Mouse (Mus musculus) forebrain, postnatal 0 days (tissue): ENCODE data around the gene Tnfsfm13. TPM values are rescaled to one million over a fixed set of nuclear protein-coding genes. Genes with fewer than 3 reads are reported as not detected.

Experiments
- ATAC-seq: fragments of 200-750 bp; cut with Nextera tagmentation; 2 replicates; pipeline ENCODE4 v1.8.0; 2017; ENCODE audit warnings: mild to moderate bottlenecking, moderate library complexity
- DNase-seq: peaks from one replicate; pipeline ENCODE4 v3.0.0-alpha.2; 2015
- H3K27ac ChIP-seq: fragments of 300-500 bp; sonication (generic); 2 replicates; pipeline ENCODE4 v1.5.1; 2014; ENCODE audit warnings: low read depth, mild to moderate bottlenecking, antibody characterized with exemption, low read length, moderate library complexity, mixed read lengths
- H3K27me3 ChIP-seq: fragments of 300-500 bp; sonication (generic); 2 replicates; pipeline ENCODE4 v1.6.1; 2014; ENCODE audit warnings: mild to moderate bottlenecking, low read length, mixed read lengths; ENCODE audit not compliant: insufficient read depth
- H3K36me3 ChIP-seq: fragments of 300-500 bp; sonication (generic); 2 replicates; pipeline ENCODE4 v1.6.1; 2014; ENCODE audit warnings: mild to moderate bottlenecking, moderate library complexity; ENCODE audit not compliant: insufficient read depth
- H3K4me1 ChIP-seq: fragments of 300-500 bp; sonication (generic); 2 replicates; pipeline ENCODE4 v1.6.1; 2014; ENCODE audit warnings: antibody characterized with exemption; ENCODE audit not compliant: insufficient read depth
- H3K4me2 ChIP-seq: fragments of 300-500 bp; sonication (generic); 2 replicates; pipeline ENCODE4 v1.6.1; 2014; ENCODE audit warnings: low read depth, mild to moderate bottlenecking, moderate library complexity
- H3K4me3 ChIP-seq: fragments of 300-500 bp; sonication (generic); 2 replicates; pipeline ENCODE4 v1.5.1; 2014; ENCODE audit warnings: low read depth, low read length, mixed read lengths
- H3K9ac ChIP-seq: fragments of 300-500 bp; sonication (generic); 2 replicates; pipeline ENCODE4 v1.6.1; 2014; ENCODE audit warnings: mild to moderate bottlenecking
- H3K9me3 ChIP-seq: fragments of 300-500 bp; sonication (generic); 2 replicates; pipeline ENCODE4 v1.6.1; 2016; ENCODE audit warnings: low read length
- CTCF ChIP-seq: sonication (generic); IDR thresholded peaks from 2 replicates; pipeline ENCODE4 v1.5.1; 2016; ENCODE audit warnings: antibody characterized with exemption, control low read depth, low read depth
- WGBS: fragments of 180-500 bp; shearing (Covaris S2); extraction: QIAGEN DNeasy Blood & Tissue Kit; methylation state at CpG from one replicate; pipeline ENCODE4 v1.1.7; 2014; 5-methylcytosine and 5-hydroxymethylcytosine counted together
- polyA plus RNA-seq: library from polyadenylated mRNA; unstranded; fragments of >200 nt; fragmentation: Nextera tagmentation; extraction: Ambion mirVana; gene quantifications from 2 replicates; pipeline ENCODE4 v1.2.1, GENCODE M21; 2015
- total RNA-seq: library from RNA; depleted of rRNA; stranded (reverse); fragments of >200 nt; gene quantifications from 2 replicates; pipeline ENCODE4 v1.2.3, GENCODE M21; 2014

Gene Tnfsfm13
- total and polyA plus RNA-seq, 2 experiments from 2014 or later, result 0.95 to 2.1 TPM

DNA sequence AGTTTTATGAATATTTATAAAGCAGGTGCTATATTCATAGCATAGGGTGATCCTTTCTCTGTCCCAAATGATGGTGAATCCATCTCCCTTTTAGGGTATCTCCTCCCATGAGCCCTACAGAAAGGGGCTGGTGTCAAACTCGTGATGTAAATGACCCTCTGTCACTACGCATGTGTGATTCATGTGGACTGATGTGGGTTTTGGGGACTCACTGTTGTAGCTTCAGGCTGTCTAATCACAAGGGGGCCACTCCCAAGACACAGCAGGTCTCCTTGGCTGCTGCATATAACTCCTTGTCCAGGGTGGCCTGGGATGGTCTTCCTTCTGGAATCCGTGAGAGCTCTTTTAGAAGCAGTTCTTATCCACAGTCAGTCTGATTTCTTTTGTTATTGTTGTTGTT is 14.6 kb upstream of the Tnfsfm13 start:
- no peak for DNase-seq
- 68% methylated on average over 3 of the region's 3 CpGs for WGBS
- Histone ChIP-seq H3K4me1 (0 out of 2 replicates have a peak, but pooled peaks cover 2% of the 10 kb centered on the region), H3K4me3 (no peak overlapping the region), H3K9me3 (no peaks in the 10 kb centered on the region), H3K36me3 (no peaks in the 10 kb centered on the region), H3K27ac (no peak overlapping the region), H3K9ac (no peak overlapping the region), H3K4me2 (no peak overlapping the region), H3K27me3 (no peaks in the 10 kb centered on the region)
- no peak for TF ChIP-seq CTCF
- no peak for ATAC-seq

DNA sequence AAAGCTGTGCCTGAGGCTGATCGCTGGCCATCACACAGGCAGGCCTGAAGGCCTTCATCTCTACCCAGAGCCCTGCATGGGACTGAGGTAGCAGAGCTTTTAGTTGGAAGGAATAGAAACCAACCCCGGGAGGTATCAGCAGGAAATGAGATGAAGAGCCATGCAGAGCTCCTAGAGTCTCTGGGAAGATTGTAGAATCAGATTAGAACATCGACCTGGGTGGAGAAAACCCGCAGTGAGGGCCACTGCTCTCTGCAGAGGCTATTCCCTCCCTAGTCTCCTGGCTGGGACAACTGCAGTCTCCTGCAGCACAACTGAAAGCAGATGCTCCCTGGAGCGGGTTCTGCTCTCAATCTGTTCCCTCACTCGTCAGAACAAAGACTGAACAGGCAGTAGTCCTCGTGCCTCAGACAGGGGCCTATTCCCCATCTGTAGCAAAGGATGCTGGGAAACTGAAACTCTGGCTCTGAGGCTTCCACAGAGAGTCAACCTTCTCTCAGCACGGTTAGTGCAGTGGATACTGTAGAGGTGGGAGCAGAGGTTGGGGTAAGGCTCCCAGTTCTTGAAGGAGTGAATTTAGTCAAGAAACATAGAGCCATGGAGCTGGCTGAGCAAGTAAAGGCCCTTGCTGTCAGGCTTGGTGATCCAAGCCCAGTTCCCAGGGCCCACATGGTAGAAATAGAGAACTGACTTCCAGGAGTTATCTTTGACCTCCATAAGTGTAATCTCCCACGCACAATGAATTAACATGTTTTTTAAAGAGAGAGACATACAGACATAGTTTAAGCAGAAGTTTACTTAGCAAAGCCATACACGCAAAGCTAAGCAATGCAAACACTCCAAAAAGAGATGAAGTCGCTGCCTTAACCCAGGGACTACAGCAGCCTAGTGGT is 13.9 kb upstream of the Tnfsfm13 start:
- H3K27ac ChIP-seq, result no peak overlapping the region
- no peak for ATAC-seq

GRCm38 (mm10) chr11:69708614-69709265 is 12.8 kb upstream of the Tnfsfm13 start:
- TF ChIP-seq CTCF, result no peak
- H3K9ac ChIP-seq, result no peak overlapping the region
- H3K4me1 ChIP-seq, result 0 out of 2 replicates have a peak, but pooled peaks cover 2% of the 10 kb centered on the region
- WGBS, result 92% methylated on average over 3 of the region's 3 CpGs
- H3K4me2 ChIP-seq, result no peak overlapping the region
- H3K27ac ChIP-seq, result no peak overlapping the region
- DNase-seq, result no peak
- no peaks in the 10 kb centered on the region for H3K9me3 ChIP-seq
- H3K36me3 ChIP-seq, result no peaks in the 10 kb centered on the region
- ATAC-seq, result no peak
- no peaks in the 10 kb centered on the region for H3K27me3 ChIP-seq
- no peak overlapping the region for H3K4me3 ChIP-seq

More for the DNA sequence above, 13.9 kb upstream of the Tnfsfm13 start:
- Histone ChIP-seq H3K4me2 (no peak overlapping the region), H3K27me3 (no peaks in the 10 kb centered on the region), H3K9me3 (no peaks in the 10 kb centered on the region), H3K9ac (no peak overlapping the region), H3K4me3 (no peak overlapping the region), H3K4me1 (0 out of 2 replicates have a peak, but pooled peaks cover 2% of the 10 kb centered on the region), H3K36me3 (no peaks in the 10 kb centered on the region)
- DNase-seq, result no peak
- no peak for TF ChIP-seq CTCF
- 53% methylated on average over 11 of the region's 11 CpGs for WGBS

DNA sequence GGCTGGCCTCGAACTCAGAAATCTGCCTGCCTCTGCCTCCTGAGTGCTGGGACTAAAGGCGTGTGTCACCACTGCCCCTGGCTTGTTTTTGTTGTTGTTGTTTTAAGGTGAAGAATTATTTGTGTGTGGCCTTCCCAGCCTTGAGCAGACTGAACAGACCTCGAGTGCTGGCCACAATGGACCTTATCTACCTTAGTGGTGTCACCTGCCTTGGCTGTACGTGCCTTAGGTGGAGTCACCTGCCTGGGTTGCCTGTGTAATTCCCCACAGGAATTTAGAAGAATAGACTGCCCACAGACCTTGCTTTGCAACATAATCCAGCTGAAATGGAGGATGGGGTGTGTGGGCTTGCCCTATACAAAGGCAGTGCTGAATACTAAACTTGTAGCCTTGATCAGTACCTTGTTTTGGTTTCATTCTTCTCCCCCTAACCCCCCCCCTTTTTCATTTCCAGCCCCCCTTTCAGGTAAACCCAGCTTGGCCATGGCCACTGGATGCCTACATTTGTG is 12.0 kb upstream of the Tnfsfm13 start:
- H3K9me3 ChIP-seq, result no peaks in the 10 kb centered on the region
- H3K4me2 ChIP-seq, result no peak overlapping the region
- 0 out of 2 replicates have a peak, but pooled peaks cover 2% of the 10 kb centered on the region for H3K4me1 ChIP-seq
- no peak overlapping the region for H3K4me3 ChIP-seq
- DNase-seq (no peak), ATAC-seq (no peak)
- no peak for TF ChIP-seq CTCF
- WGBS, result 88% methylated on average over 4 of the region's 4 CpGs
- H3K27me3 ChIP-seq, result no peaks in the 10 kb centered on the region
- H3K27ac ChIP-seq, result no peak overlapping the region
- no peak overlapping the region for H3K9ac ChIP-seq
- H3K36me3 ChIP-seq, result no peaks in the 10 kb centered on the region

GRCm38 (mm10) chr11:69707480-69707847 is 11.6 kb upstream of the Tnfsfm13 start:
- WGBS, result 93% methylated on average over 4 of the region's 4 CpGs
- Histone ChIP-seq H3K9me3 (no peaks in the 10 kb centered on the region), H3K27ac (no peak overlapping the region), H3K27me3 (no peaks in the 10 kb centered on the region), H3K36me3 (no peaks in the 10 kb centered on the region), H3K9ac (no peak overlapping the region), H3K4me2 (no peak overlapping the region), H3K4me1 (0 out of 2 replicates have a peak, but pooled peaks cover 2% of the 10 kb centered on the region), H3K4me3 (no peak overlapping the region)
- DNase-seq (no peak), ATAC-seq (no peak)
- no peak for TF ChIP-seq CTCF

GRCm38 (mm10) chr11:69706775-69707479 is 11.0 kb upstream of the Tnfsfm13 start:
- Histone ChIP-seq H3K9me3 (no peaks in the 10 kb centered on the region), H3K36me3 (no peaks in the 10 kb centered on the region), H3K4me3 (no peak overlapping the region), H3K4me1 (0 out of 2 replicates have a peak, but pooled peaks cover 2% of the 10 kb centered on the region), H3K27me3 (no peaks in the 10 kb centered on the region), H3K9ac (no peak overlapping the region), H3K27ac (no peak overlapping the region), H3K4me2 (no peak overlapping the region)
- 44% methylated on average over 6 of the region's 6 CpGs for WGBS
- DNase-seq, result no peak
- ATAC-seq, result no peak
- no peak for TF ChIP-seq CTCF
